Mouse (Mus musculus): ENCODE data around the gene Trpm8.

Trpm8 gene

GRCm38 (mm10) chr1:88357458-88358090 lies 80.1 kb downstream of the Trpm8 start:
- peak; percentile 19 for DNase-seq (ENCODE audit: low spot score)

- DNase-seq (ENCODE audit: low spot score) = no peak
Observed at GRCm38 (mm10) chr1:88358102-88358654, 80.7 kb downstream of the Trpm8 start.

GRCm38 (mm10) chr1:88361085-88361484 lies 83.6 kb downstream of the Trpm8 start:
- no peak for DNase-seq (ENCODE audit: low spot score)

- DNase-seq (ENCODE audit: low spot score) = no peak
Observed at GRCm38 (mm10) chr1:88366881-88367644, 89.6 kb downstream of the Trpm8 start.

- no peak for DNase-seq (ENCODE audit: low spot score)
Observed at GRCm38 (mm10) chr1:88378446-88378845, 101.0 kb downstream of the Trpm8 start.

GRCm38 (mm10) chr1:88391632-88392031 lies 114.2 kb downstream of the Trpm8 start:
- no peak for DNase-seq (ENCODE audit: low spot score)

GRCm38 (mm10) chr1:88393321-88393720 lies 115.9 kb downstream of the Trpm8 start:
- no peak for DNase-seq (ENCODE audit: low spot score)

GRCm38 (mm10) chr1:88403378-88403777 lies 125.9 kb downstream of the Trpm8 start:
- DNase-seq (ENCODE audit: low spot score) = no peak

GRCm38 (mm10) chr1:88406078-88406806 lies 128.8 kb downstream of the Trpm8 start:
- DNase-seq (ENCODE audit: low spot score) = no peak

GRCm38 (mm10) chr1:88406807-88407198 lies 129.3 kb downstream of the Trpm8 start, which contains the start of gene Spp2:
Gene Spp2 (plus strand): TSS chr1:88406961.
- DNase-seq (ENCODE audit: low spot score) = no peak

- DNase-seq (ENCODE audit: low spot score) = no peak
Observed at GRCm38 (mm10) chr1:88408340-88408739, 130.9 kb downstream of the Trpm8 start.

GRCm38 (mm10) chr1:88412013-88412412 lies 134.6 kb downstream of the Trpm8 start:
- DNase-seq (ENCODE audit: low spot score) = no peak

GRCm38 (mm10) chr1:88418943-88419342 lies 141.5 kb downstream of the Trpm8 start:
- DNase-seq (ENCODE audit: low spot score) = no peak

- no peak for DNase-seq (ENCODE audit: low spot score)
Observed at GRCm38 (mm10) chr1:88422045-88422444, 144.6 kb downstream of the Trpm8 start.

GRCm38 (mm10) chr1:88422846-88423395 lies 145.5 kb downstream of the Trpm8 start:
- no peak for DNase-seq (ENCODE audit: low spot score)

GRCm38 (mm10) chr1:88424602-88425252 lies 147.3 kb downstream of the Trpm8 start:
- peak; percentile 70 for DNase-seq (ENCODE audit: low spot score)

- DNase-seq (ENCODE audit: low spot score) = no peak
Observed at GRCm38 (mm10) chr1:88427987-88428741, 150.7 kb downstream of the Trpm8 start.

GRCm38 (mm10) chr1:88429413-88429812 lies 152.0 kb downstream of the Trpm8 start:
- DNase-seq (ENCODE audit: low spot score) = no peak

GRCm38 (mm10) chr1:88431262-88431661 lies 153.8 kb downstream of the Trpm8 start:
- DNase-seq (ENCODE audit: low spot score) = no peak

GRCm38 (mm10) chr1:88432601-88433000 lies 155.1 kb downstream of the Trpm8 start:
- DNase-seq (ENCODE audit: low spot score) = no peak
